Mouse (Mus musculus): ENCODE results near the gene Ablim1.
A peak's percentile ranks its signal among the peaks of the same experiment; 100 is the strongest.

GRCm38 (mm10) chr19:57169485-57169884, 145.2 kb downstream of the Ablim1 start:
- TF ChIP-seq CTCF (IDR thresholded peaks at IDR 0.05; ENCODE audit: low read depth): peak; percentile 48
- no peak for TF ChIP-seq EP300 (optimal IDR thresholded peaks at IDR 0.05)

All from stomach, postnatal 0 days (tissue).